Mouse (Mus musculus) cerebellum, postnatal 4 days (tissue): Measurements from ENCODE around the gene Agr2.

Source experiments
- DNase-seq, 2 experiments: peaks; one replicate each; pipeline ENCODE4 v3.0.0; 2022; ENCODE audit warnings: low spot score in 2 of 2, mixed read lengths in 1 of 2

The Agr2 gene

GRCm38 (mm10) chr12:36026126-36026525 lies 33.4 kb downstream of the Agr2 start:
- DNase-seq: no peak

- no peak for DNase-seq
Measured at GRCm38 (mm10) chr12:36027171-36027570, 34.5 kb downstream of the Agr2 start.

GRCm38 (mm10) chr12:36028968-36029645 lies 36.4 kb downstream of the Agr2 start:
- no peak for DNase-seq

- DNase-seq: no peak
Measured at GRCm38 (mm10) chr12:36029687-36030086, 37.0 kb downstream of the Agr2 start.

- DNase-seq: no peak
Measured at GRCm38 (mm10) chr12:36030660-36031363, 38.1 kb downstream of the Agr2 start.

- no peak for DNase-seq
Measured at GRCm38 (mm10) chr12:36032419-36032818, 39.7 kb downstream of the Agr2 start.

GRCm38 (mm10) chr12:36035501-36035900 lies 42.8 kb downstream of the Agr2 start:
- DNase-seq: no peak

- no peak for DNase-seq
Measured at GRCm38 (mm10) chr12:36036121-36036520, 43.4 kb downstream of the Agr2 start.

- DNase-seq: no peak
Measured at GRCm38 (mm10) chr12:36036776-36037175, 44.1 kb downstream of the Agr2 start.

- no peak for DNase-seq
Measured at GRCm38 (mm10) chr12:36039541-36040084, 46.9 kb downstream of the Agr2 start.

- DNase-seq: no peak
Measured at GRCm38 (mm10) chr12:36040571-36041280, 48.0 kb downstream of the Agr2 start.

- DNase-seq: no peak
Measured at GRCm38 (mm10) chr12:36041281-36041589, 48.5 kb downstream of the Agr2 start.

- peak; percentile 26 to 65 for DNase-seq
Measured at GRCm38 (mm10) chr12:36041703-36042347, 49.1 kb downstream of the Agr2 start.

- DNase-seq: peak; percentile 80 to 87
Measured at GRCm38 (mm10) chr12:36042348-36042778, 49.7 kb downstream of the Agr2 start, which contains the start of gene Tspan13. TSS of gene Tspan13 (minus strand) at chr12:36042500.

- no peak for DNase-seq
Measured at GRCm38 (mm10) chr12:36044691-36045090, 52.0 kb downstream of the Agr2 start.

GRCm38 (mm10) chr12:36046196-36046595 lies 53.5 kb downstream of the Agr2 start:
- no peak for DNase-seq

GRCm38 (mm10) chr12:36047593-36047992 lies 54.9 kb downstream of the Agr2 start:
- no peak for DNase-seq

GRCm38 (mm10) chr12:36050276-36050675 lies 57.6 kb downstream of the Agr2 start:
- DNase-seq: no peak
